Mouse (Mus musculus) heart, adult 2 months (tissue): ENCODE measurements around the gene Gm44511.
"Not testable (repeated sequence)": the region's sequence is repeated elsewhere in the genome, so short reads cannot be mapped to it uniquely, and the experiment has no call there.

Source experiments
- EP300 ChIP-seq: fragments of 200-500 bp; IDR thresholded peaks from 2 replicates; pipeline ENCODE4 v1.6.1; 2011; ENCODE audit warnings: low read depth, low read length, control low read depth; ENCODE audit not compliant: insufficient read depth
- POLR2A ChIP-seq: fragments of 200-500 bp; IDR thresholded peaks from 2 replicates; pipeline ENCODE4 v1.6.1; 2011; ENCODE audit warnings: mild to moderate bottlenecking, low read depth, low read length, control low read depth; ENCODE audit not compliant: insufficient read depth

GRCm38 (mm10) chr6:128760016-128760415 lies 66.1 kb downstream of the Gm44511 start:
- TF ChIP-seq POLR2A, result not testable (repeated sequence)
- TF ChIP-seq EP300, result peak; percentile 70; the same call in 1 of the 2 replicates
